Mouse (Mus musculus) embryonic facial prominence, embryonic 10.5 days (tissue): ENCODE measurements around the gene Nav2. TPM values are rescaled to one million over a fixed set of nuclear protein-coding genes. Genes with fewer than 3 reads are reported as not detected.
A peak's percentile ranks its signal among the peaks of the same experiment; 100 is the strongest.

Experiments used
- DNase-seq: peaks from one replicate; pipeline ENCODE4 v3.0.0-alpha.2; 2017; ENCODE audit warnings: low spot score
- H3K27ac ChIP-seq: fragments of 300-500 bp; sonication (generic); replicated peaks from 2 replicates; pipeline ENCODE4 v1.5.1; 2016; ENCODE audit warnings: mild to moderate bottlenecking
- H3K27me3 ChIP-seq: fragments of 300-500 bp; sonication (generic); replicated peaks from 2 replicates; pipeline ENCODE4 v1.6.1; 2016; ENCODE audit warnings: low read depth, mild to moderate bottlenecking; ENCODE audit not compliant: poor library complexity, severe bottlenecking
- H3K36me3 ChIP-seq: fragments of 300-500 bp; sonication (generic); replicated peaks from 2 replicates; pipeline ENCODE4 v1.6.1; 2016; ENCODE audit warnings: mild to moderate bottlenecking, moderate library complexity
- H3K4me1 ChIP-seq: fragments of 300-500 bp; sonication (generic); 2 replicates; pipeline ENCODE4 v1.6.1; 2016
- H3K4me3 ChIP-seq: fragments of 300-500 bp; sonication (generic); 2 replicates; pipeline ENCODE4 v1.5.1; 2016; ENCODE audit warnings: mild to moderate bottlenecking, moderate library complexity
- H3K9me3 ChIP-seq: fragments of 300-500 bp; sonication (generic); 2 replicates; pipeline ENCODE4 v1.6.1; 2016; ENCODE audit warnings: mild to moderate bottlenecking
- WGBS: fragments of 180-500 bp; shearing (Covaris S2); methylation state at CpG from one replicate; pipeline ENCODE4 v1.1.7; 2016; 5-methylcytosine and 5-hydroxymethylcytosine counted together
- polyA plus RNA-seq: library from polyadenylated mRNA; unstranded; fragments of >200 nt; fragmentation: Nextera tagmentation; extraction: Ambion mirVana; gene quantifications from 2 replicates; pipeline ENCODE4 v1.2.1, GENCODE M21; 2016

The Nav2 gene
- polyA plus RNA-seq, 1 experiment from 2014 or later = 11.5 TPM

DNA sequence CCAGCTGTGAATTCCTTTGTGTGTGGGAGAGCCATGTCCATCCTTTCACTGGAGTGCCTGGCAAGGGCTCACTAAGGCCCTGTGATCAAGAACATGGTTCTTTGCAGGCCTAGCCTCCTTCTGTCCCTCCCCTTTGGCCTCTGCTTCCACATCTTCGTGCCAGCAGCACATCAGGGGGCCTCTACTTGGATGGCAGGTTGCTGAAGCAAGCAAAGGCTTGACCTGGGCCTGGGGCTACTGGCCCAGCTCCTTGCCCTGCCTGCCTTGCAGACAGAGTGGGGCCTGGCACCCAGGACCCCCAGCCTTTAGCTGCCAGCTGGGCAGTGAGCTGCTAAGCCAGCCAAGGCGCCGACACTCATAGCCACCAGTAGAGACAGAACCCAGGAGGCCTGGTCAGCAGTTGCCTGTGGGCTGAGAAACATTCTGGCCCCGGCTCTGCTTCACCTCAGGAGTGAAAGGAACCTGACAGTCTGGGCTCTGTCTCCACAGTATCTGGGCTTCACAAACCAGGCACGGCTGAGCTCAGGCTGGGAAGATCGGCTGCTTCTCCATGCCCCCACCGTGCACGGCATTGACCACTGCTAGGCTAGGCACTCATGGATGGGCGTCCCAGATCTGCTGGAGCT, 267.4 kb downstream of the Nav2 start:
- H3K4me1 ChIP-seq = no peaks in the 10 kb centered on the region
- DNase-seq = no peak
- H3K9me3 ChIP-seq = no peaks in the 10 kb centered on the region
- no peaks in the 10 kb centered on the region for H3K36me3 ChIP-seq
- WGBS = 83% methylated on average over 9 of the region's 9 CpGs
- H3K4me3 ChIP-seq = no peak overlapping the region
- H3K27ac ChIP-seq = 0 out of 2 replicates have a peak overlapping the region, but pooled peaks have one; percentile 26
- H3K27me3 ChIP-seq = no peaks in the 10 kb centered on the region

DNA sequence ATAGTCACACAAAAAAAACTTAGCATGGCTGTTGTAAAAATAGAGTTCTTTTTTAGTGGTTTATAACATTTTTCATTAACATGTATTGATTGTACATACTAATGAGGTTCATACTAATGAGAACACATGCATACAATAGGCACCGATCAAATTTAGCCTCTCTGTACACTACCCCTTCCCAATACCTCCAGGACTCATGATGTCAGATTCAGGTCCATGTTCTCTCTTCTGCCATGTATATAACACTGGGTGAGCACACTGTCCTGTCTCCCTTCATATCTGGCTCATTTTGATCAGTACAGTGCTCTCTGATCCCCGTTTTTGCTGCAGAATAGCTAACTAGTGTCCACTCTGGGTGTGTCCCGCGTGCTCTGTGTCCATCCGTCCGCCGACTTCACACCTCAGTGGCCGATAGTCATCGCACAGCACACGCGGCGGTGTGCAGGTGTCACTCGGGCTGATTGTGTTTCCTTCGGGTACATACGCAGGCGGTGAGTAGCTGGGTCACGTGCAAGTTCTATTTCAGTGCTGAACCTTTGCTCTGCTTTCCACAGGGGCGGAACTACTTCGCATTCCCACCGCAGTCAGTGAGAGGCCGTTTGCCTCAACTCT, 268.2 kb downstream of the Nav2 start:
- H3K9me3 ChIP-seq = no peaks in the 10 kb centered on the region
- H3K4me3 ChIP-seq = no peak overlapping the region
- no peak overlapping the region for H3K27ac ChIP-seq
- no peaks in the 10 kb centered on the region for H3K27me3 ChIP-seq
- no peak for DNase-seq
- WGBS = 91% methylated on average over 21 of the region's 21 CpGs
- no peaks in the 10 kb centered on the region for H3K4me1 ChIP-seq
- H3K36me3 ChIP-seq = no peaks in the 10 kb centered on the region

DNA sequence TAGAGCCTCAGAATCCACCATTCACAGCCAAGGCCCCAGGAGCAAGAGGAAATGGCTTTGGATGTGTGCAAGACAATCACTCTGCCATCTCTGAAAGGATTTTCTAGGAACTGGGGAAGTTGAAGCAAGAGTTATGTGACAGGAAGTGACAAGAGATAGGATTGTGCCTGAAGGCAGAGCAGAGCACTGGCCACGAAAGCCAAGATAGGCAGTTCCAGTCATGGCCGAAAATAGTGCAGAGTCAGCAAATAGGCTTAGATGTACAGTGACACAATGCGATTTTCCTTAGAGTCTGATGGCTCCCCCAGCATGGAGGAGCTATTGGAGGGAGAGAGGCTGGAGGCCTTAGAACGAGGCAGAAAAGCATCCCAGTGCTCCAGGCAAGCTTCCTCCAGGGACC, 269.7 kb downstream of the Nav2 start:
- DNase-seq = no peak
- Histone ChIP-seq H3K9me3 (no peaks in the 10 kb centered on the region), H3K4me3 (no peak overlapping the region), H3K27me3 (no peaks in the 10 kb centered on the region), H3K27ac (no peak overlapping the region), H3K4me1 (no peaks in the 10 kb centered on the region), H3K36me3 (no peaks in the 10 kb centered on the region)
- 64% methylated on average over 4 of the region's 4 CpGs for WGBS

DNA sequence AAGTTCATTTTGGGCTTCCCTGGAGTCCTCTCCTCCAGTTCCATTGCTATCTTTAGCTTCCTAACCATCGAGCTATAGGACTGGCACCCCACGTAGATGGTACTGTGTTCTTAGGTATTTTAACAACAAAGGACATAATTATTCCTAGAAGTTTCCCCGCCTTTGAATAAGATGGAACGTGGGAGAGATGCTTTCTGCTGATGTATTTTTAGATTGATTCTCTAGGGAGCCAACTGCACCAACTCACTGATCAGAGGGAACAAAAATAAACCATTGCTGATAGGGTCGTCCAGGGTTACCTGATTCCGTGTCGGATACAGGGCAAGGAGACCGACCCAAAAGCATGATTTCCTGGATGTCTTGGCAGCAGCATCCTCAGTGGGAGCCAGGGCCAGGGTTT, 272.5 kb downstream of the Nav2 start:
- no peaks in the 10 kb centered on the region for H3K27me3 ChIP-seq
- no peak overlapping the region for H3K4me3 ChIP-seq
- DNase-seq = no peak
- no peaks in the 10 kb centered on the region for H3K36me3 ChIP-seq
- no peak overlapping the region for H3K27ac ChIP-seq
- 77% methylated on average over 8 of the region's 8 CpGs for WGBS
- no peaks in the 10 kb centered on the region for H3K4me1 ChIP-seq
- H3K9me3 ChIP-seq = no peaks in the 10 kb centered on the region

DNA sequence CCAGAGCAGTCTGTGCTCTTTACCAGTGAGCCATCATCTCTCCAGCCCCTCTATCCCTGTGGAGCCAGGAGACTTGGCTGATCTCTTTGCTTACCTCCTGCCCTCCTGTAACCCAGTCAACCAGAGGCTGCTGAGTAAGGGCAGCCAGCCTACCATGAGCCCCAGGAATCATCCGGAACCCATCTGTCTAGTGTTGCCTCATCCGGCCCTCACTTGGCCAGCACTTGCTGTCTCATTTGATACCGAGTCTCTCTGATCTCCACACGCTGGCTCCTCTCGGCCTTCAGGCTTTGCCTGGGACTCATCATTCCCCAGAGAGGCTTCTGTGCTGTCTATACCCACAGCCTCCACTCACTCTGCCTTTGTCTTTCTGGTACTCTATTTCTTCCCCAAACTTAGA, 273.9 kb downstream of the Nav2 start:
- DNase-seq = no peak
- H3K27me3 ChIP-seq = no peaks in the 10 kb centered on the region
- H3K27ac ChIP-seq = no peak overlapping the region
- peaks cover 3% of the 10 kb centered on the region; the same call in 1 of the 2 replicates for H3K4me1 ChIP-seq
- H3K36me3 ChIP-seq = no peaks in the 10 kb centered on the region
- WGBS = 80% methylated on average over 5 of the region's 5 CpGs
- H3K9me3 ChIP-seq = no peaks in the 10 kb centered on the region
- H3K4me3 ChIP-seq = no peak overlapping the region

DNA sequence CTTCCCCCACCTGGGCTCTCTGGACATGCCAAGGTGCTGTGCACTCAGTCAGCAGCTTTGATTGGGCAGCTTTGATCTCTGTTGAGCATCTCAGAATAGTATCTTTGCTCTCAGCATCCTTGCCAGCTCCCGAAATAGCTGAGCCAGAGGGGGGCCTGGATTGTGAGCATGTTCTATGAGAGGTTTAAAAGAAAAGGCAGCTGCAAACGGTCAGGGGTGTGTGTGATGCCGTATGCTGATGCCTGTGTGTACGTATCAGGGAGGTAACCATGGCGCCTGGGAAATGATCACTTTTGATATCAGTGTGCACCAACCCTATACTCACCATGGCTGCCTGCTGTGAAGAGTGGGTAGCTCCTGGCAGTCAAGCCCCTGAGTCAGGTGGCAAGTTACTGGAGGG, 275.2 kb downstream of the Nav2 start:
- 79% methylated on average over 5 of the region's 5 CpGs for WGBS
- Histone ChIP-seq H3K4me1 (peaks cover 3% of the 10 kb centered on the region; the same call in 1 of the 2 replicates), H3K36me3 (no peaks in the 10 kb centered on the region), H3K27ac (no peak overlapping the region), H3K9me3 (no peaks in the 10 kb centered on the region), H3K27me3 (no peaks in the 10 kb centered on the region), H3K4me3 (no peak overlapping the region)
- no peak for DNase-seq

DNA sequence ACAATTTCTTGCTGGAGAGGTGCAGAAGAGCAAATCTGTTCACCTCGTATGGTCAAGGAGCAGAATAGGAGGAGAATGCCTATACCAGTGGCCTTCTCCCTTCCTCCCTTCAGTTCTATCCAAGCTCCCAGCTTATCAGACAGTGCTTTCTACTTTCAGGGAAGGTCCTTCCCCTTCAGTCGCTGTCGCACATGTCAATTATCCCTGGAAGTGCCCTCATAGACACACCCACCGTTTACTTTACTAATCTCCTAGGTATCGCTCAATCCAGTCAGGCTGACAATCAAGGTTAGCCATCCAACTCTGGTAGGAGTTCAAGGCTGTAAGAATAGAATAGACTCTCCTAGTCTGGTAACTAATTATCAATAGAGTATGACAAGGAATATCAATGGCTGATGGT, 277.5 kb downstream of the Nav2 start:
- 90% methylated on average over 5 of the region's 5 CpGs for WGBS
- H3K9me3 ChIP-seq = no peaks in the 10 kb centered on the region
- H3K27ac ChIP-seq = no peak overlapping the region
- no peak overlapping the region for H3K4me3 ChIP-seq
- no peaks in the 10 kb centered on the region for H3K36me3 ChIP-seq
- DNase-seq = no peak
- no peaks in the 10 kb centered on the region for H3K27me3 ChIP-seq
- H3K4me1 ChIP-seq = peaks cover 3% of the 10 kb centered on the region; the same call in 1 of the 2 replicates

DNA sequence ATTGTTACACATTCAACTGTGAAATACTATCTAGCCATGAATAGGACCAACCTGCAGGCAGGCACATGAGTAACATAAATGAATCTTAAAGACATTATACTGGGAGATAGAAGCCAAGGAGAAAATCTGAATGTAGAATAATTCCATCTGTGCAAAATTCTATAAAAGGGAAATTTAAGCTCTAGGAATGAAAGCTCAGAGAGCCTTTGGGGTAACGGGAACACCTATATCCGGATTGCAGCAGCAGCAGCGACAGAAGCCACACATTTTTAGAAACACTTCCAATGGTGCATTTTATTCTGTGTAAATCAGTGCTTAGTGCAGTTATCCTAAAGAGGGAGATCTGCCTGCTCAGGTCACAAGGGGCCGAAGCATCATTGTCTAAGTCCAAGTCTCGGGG, 280.8 kb downstream of the Nav2 start:
- no peak overlapping the region for H3K4me3 ChIP-seq
- 91% methylated on average over 5 of the region's 5 CpGs for WGBS
- H3K36me3 ChIP-seq = no peaks in the 10 kb centered on the region
- H3K4me1 ChIP-seq = peaks cover 3% of the 10 kb centered on the region; the same call in 1 of the 2 replicates
- DNase-seq = no peak
- no peaks in the 10 kb centered on the region for H3K9me3 ChIP-seq
- H3K27me3 ChIP-seq = no peaks in the 10 kb centered on the region
- H3K27ac ChIP-seq = no peak overlapping the region

DNA sequence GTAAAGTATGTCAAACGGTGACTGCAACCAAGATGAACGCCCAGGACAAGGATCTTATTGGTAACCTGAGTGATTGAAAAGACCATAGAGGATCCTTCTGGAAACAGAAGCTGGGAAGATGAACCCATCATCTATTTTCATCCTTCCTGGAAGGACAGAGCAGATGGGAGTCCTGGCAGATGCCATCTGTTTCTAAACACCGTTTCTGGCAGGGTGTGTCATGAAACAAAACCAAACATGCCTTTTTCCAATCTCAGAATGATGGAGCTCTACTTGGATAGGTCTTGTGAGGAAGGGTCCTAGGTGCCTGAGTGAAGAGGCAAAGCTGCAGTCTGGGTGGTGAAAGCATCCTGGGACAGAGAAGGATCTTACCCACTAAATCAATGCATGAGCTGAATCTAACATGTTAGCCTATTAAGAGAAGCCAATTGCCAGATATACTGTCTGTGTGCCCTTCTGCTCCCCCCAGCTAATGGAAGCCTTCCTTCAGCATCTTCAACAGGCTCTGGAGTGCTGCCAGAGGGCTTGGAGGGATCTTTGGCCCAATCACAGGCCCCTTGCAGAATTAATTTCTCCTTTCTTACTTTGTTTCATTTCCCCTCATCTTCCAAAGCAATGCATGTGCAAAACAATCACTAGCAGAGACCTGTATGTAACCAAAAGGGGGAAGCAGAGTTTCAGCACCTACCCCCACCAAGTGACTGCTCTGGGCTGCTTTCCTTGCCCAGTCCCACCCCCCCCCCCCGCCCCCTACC, 281.9 kb downstream of the Nav2 start:
- no peak overlapping the region for H3K27ac ChIP-seq
- no peaks in the 10 kb centered on the region for H3K9me3 ChIP-seq
- H3K36me3 ChIP-seq = no peaks in the 10 kb centered on the region
- no peak overlapping the region for H3K4me3 ChIP-seq
- 80% methylated on average over 4 of the region's 4 CpGs for WGBS
- no peaks in the 10 kb centered on the region for H3K27me3 ChIP-seq
- DNase-seq = no peak
- H3K4me1 ChIP-seq = peaks cover 3% of the 10 kb centered on the region; the same call in 1 of the 2 replicates

DNA sequence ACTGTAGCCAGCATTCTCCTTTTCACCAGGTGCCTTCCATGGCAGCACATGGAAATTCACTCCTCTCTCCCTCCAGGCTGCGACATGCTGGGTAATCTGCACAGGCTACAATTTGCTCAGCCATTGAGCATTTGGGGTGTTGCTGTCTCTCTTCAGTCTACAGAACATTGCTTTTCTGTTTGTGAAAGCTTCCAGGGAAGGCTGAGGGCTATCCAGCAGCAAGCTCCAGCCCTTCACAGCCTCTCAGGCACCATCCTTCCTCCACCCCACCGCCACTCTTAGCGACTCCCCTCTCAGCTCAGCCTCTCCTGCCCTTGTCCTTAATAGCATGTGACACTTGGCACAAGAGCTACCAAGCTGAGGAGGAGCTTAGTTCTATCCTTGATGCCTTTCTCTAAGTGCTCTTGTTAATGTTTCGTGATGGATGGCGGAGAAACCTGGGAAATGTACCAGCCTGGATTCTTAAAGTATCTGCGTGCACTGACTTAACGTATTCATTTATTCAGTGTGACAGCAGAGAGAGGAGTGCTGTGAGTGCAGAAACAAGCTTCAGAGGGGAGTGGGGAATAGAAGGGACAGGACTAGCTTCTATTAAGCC, 282.7 kb downstream of the Nav2 start:
- no peak for DNase-seq
- no peak overlapping the region for H3K4me3 ChIP-seq
- H3K4me1 ChIP-seq = peaks cover 7% of the 10 kb centered on the region
- no peaks in the 10 kb centered on the region for H3K27me3 ChIP-seq
- 64% methylated on average over 7 of the region's 7 CpGs for WGBS
- no peak overlapping the region for H3K27ac ChIP-seq
- no peaks in the 10 kb centered on the region for H3K9me3 ChIP-seq
- no peaks in the 10 kb centered on the region for H3K36me3 ChIP-seq

DNA sequence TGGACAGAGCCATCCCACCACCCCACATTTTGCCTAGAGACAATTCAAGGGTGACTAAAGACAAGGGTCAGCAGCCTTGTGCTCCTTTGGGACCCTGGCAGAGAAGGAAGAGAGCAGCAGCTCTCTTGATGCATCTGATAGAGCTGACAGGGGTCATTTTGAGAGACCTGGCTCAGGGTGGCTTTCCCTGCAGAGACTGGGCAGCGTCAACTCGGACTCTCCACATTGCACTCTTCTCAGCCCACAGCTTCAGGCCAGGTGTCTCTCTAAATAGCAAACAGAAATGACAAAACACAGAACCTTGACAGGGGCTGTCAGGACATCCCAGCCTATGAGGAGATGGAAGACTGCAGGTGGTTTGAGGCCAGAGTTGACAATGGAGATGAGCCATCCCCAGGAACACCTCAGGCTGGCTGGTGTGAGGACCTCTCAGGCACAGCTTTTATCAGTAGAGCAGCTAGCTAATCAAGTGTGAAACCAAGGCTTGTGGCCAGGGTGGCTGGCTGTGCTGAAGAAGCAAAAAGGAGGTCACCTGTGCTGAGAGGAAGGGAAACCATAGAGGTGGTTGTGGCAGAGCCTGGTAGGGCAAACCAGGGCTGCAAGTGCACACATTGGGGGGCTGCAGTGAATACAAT, 283.7 kb downstream of the Nav2 start:
- Histone ChIP-seq H3K27me3 (no peaks in the 10 kb centered on the region), H3K4me3 (no peak overlapping the region), H3K36me3 (no peaks in the 10 kb centered on the region), H3K4me1 (peaks cover 4% of the 10 kb centered on the region; the same call in 1 of the 2 replicates), H3K27ac (no peak overlapping the region), H3K9me3 (no peaks in the 10 kb centered on the region)
- DNase-seq = no peak
- WGBS = 80% methylated on average over 2 of the region's 2 CpGs

DNA sequence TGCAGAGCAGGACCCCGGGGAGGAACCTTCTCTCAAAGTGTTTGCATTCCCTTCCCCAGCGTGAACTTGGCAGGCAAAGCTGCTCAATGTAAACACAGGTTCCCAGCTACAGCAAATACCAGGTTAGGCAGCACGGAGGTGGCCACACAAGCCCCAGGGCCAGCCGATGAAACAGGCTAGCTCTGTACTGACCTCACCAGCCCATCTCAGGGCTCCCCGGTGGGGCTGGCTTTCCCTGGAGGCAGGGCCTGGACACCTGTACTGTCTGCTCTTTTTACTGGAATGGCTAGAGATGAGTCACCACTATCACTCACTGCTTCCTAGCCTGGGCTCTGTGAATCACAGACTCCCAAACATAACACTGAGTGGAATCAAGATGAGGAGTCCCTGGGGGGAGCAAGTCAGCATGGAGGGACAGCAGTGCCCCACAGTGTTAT, 287.2 kb downstream of the Nav2 start:
- Histone ChIP-seq H3K27ac (no peak overlapping the region), H3K9me3 (no peaks in the 10 kb centered on the region), H3K4me3 (no peak overlapping the region), H3K27me3 (no peaks in the 10 kb centered on the region), H3K4me1 (peaks cover 6% of the 10 kb centered on the region; the same call in 1 of the 2 replicates), H3K36me3 (no peaks in the 10 kb centered on the region)
- 49% methylated on average over 5 of the region's 5 CpGs for WGBS
- DNase-seq = no peak
